In genomic region chr15:99029619-99030584, GRCm38 (mm10) we compare ENCODE assay signal across 7 mouse cellular contexts. TPM values are rescaled to one million over a fixed set of nuclear protein-coding genes. Genes with fewer than 3 reads are reported as not detected.
A peak's percentile ranks its signal among the peaks of the same experiment; 100 is the strongest.
DNase-seq lines count a peak whose midpoint lies in the region.

Gene Tuba1c (plus strand): TSS chr15:99029891.

- H3K27ac ChIP-seq in midbrain, embryonic 10.5 days (replicated peaks) = peak within 1 kb of the TSS; percentile 85

- WGBS in midbrain, embryonic 10.5 days = under 1% methylated on average over 52 of the region's 52 CpGs

- peak within 1 kb of the TSS; percentile 64 for H3K4me3 ChIP-seq in midbrain, embryonic 10.5 days

- intact Hi-C loops in gastrocnemius, postnatal 14 days (cut with DNase I; ENCODE audit: low total_unique reads) = loop anchor here (5.0 kb wide), 1 partner anchor 308 kb away; no protein-coding TSS in a partner anchor
- intact Hi-C loops in left cerebral cortex, postnatal 36 days (cut with DNase I) = no loop called here

- peaks cover 10% of the 10 kb centered on the region for H3K36me3 ChIP-seq in midbrain, embryonic 10.5 days

- peaks cover 44% of the 10 kb centered on the region for H3K4me1 ChIP-seq in midbrain, embryonic 10.5 days

- DNase-seq in NIH3T3 (ENCODE audit: low read depth) = peak; percentile 99
- peak; percentile 91 for DNase-seq in c-Kit-positive CD71-positive TER-119-negative erythroid progenitor cells, embryonic 14.5 days (ENCODE audit: low read depth)
- DNase-seq in gastrocnemius, postnatal 14 days = peak; percentile 93
- peak; percentile 98 for DNase-seq in induced T-regulatory cell, adult 2 months (ENCODE audit: low read depth)
- no peak for DNase-seq in left cerebral cortex, postnatal 36 days (ENCODE audit: low spot score in 2 of 2)
- peak; percentile 89 for DNase-seq in midbrain, embryonic 10.5 days (ENCODE audit: low spot score)
- peak; percentile 95 to 96 for DNase-seq in spleen, postnatal 10 days (ENCODE audit: low spot score in 2 of 2)

- H3K27me3 ChIP-seq in midbrain, embryonic 10.5 days (ENCODE audit: low read depth, poor library complexity, severe bottlenecking) = peaks cover 24% of the 10 kb centered on the region

- H3K9me3 ChIP-seq in midbrain, embryonic 10.5 days (replicated peaks) = no peaks in the 10 kb centered on the region

RNA-seq across cellular contexts. Expression of gene Tuba1c, which starts in this region (rescaled TPM):
- total RNA-seq in gastrocnemius, postnatal 14 days (2021) = 10 to 100 TPM; 14.3 to 21.0 TPM
- total RNA-seq in left cerebral cortex, postnatal 36 days (2021) = 10 to 100 TPM; 60.3 to 78.5 TPM
- 118 and 129 TPM in 2 replicates for polyA plus RNA-seq in midbrain, embryonic 10.5 days (2016; fragmentation: Nextera tagmentation; extraction: Ambion mirVana)

Comparison
In these comparisons a context has a peak if more than half of its experiments do, and no peak if none do; other contexts are left out.
1. DNase-seq: peak in NIH3T3 (single experiment), c-Kit-positive CD71-positive TER-119-negative erythroid progenitor cells, embryonic 14.5 days (single experiment), gastrocnemius, postnatal 14 days (single experiment), induced T-regulatory cell, adult 2 months (single experiment), midbrain, embryonic 10.5 days (single experiment) and spleen, postnatal 10 days (2 of 2); none in left cerebral cortex, postnatal 36 days (0 of 2).